8 mouse cellular contexts compared by ENCODE assay signal in the genomic region with DNA sequence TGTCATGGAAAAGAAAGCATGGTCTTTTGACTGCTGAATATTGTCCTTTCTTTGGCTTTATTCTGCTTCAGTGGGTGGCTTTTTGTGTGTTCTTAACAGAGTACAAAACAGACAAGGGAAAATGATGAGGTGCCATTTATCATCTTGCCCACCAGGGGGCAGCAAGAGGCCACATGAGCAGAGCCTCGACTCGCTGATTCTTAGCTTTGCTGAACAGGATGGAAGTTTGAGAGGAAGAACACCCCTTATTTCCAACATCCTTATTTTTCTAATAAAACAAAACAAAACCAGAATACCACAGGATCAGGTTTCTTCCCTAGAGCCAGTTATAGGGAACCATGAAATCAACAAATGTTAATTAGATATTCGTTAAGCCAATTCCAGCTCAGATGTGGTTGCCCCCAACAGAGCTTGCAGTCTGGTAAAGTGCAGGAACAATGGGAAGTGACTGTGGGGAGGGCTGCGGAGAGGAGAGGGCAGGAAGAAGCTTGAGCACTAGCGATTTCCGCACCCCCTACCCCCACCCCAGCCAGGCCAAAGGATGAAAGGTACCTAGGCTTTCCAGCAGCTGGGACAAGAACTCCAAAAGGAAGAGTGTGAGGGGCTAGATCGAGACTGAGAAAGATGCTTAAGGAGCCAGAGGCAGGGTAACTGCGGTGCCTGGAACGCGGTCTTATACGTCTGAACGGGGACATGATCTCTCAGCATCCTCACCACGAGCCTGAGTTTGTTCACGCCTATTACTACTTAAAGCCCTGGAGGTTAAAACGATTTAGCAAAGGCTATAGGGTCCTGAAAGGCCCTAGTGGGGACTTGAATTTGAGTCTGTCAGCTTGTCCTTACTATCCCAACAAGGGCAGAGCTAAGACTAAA. TPM values are rescaled to one million over a fixed set of nuclear protein-coding genes. Genes with fewer than 3 reads are reported as not detected.
DNase-seq lines count a peak whose midpoint lies in the region; ATAC-seq lines count a peak whose summit lies in the region.

No protein-coding gene starts in this region.

- ATAC-seq in kidney, embryonic 14.5 days (ENCODE audit: low FRiP score, low TSS enrichment) = peak; percentile 36; the same call in 1 of the 2 replicates
- ATAC-seq in limb, embryonic 13.5 days (ENCODE audit: low FRiP score, low read depth) = peak; percentile 41
- ATAC-seq in neural tube, embryonic 11.5 days (ENCODE audit: insufficient read depth, low FRiP score, low TSS enrichment) = peak; percentile 56; the same call in 1 of the 2 replicates

- H3K36me3 ChIP-seq in heart, embryonic 10.5 days = no peaks in the 10 kb centered on the region
- H3K36me3 ChIP-seq in kidney, embryonic 14.5 days (ENCODE audit: control insufficient read depth, insufficient read depth, low read length) = no peaks in the 10 kb centered on the region
- H3K36me3 ChIP-seq in limb, embryonic 13.5 days = no peaks in the 10 kb centered on the region
- no peaks in the 10 kb centered on the region for H3K36me3 ChIP-seq in neural tube, embryonic 11.5 days (ENCODE audit: control insufficient read depth, insufficient read depth, low read length)

- H3K4me1 ChIP-seq in heart, embryonic 10.5 days = peaks cover 13% of the 10 kb centered on the region
- peaks cover 3% of the 10 kb centered on the region; the same call in 1 of the 2 replicates for H3K4me1 ChIP-seq in kidney, embryonic 14.5 days (ENCODE audit: control insufficient read depth, insufficient read depth, low read length)
- peaks cover 6% of the 10 kb centered on the region; the same call in 1 of the 2 replicates for H3K4me1 ChIP-seq in limb, embryonic 13.5 days
- H3K4me1 ChIP-seq in neural tube, embryonic 11.5 days (ENCODE audit: control insufficient read depth, insufficient read depth, low read length) = peaks cover 11% of the 10 kb centered on the region

- DNase-seq in 3134 (ENCODE audit: extremely low read depth, insufficient read length, low spot score) = peak; percentile 9
- DNase-seq in T-cell, adult 2 months (ENCODE audit: low spot score) = peak; percentile 28
- DNase-seq in embryo, embryonic 10 days (ENCODE audit: low spot score) = peak; percentile 90
- no peak for DNase-seq in heart, embryonic 10.5 days (ENCODE audit: low spot score)
- peak; percentile 75 for DNase-seq in neural tube, embryonic 11.5 days (ENCODE audit: low spot score)
- peak; percentile 34 for DNase-seq in testis, postnatal 14 days (ENCODE audit: low spot score)

- H3K27me3 ChIP-seq in heart, embryonic 10.5 days (ENCODE audit: insufficient read depth, poor library complexity, severe bottlenecking) = peaks cover 12% of the 10 kb centered on the region; the same call in 1 of the 2 replicates
- no peaks in the 10 kb centered on the region for H3K27me3 ChIP-seq in kidney, embryonic 14.5 days (ENCODE audit: control insufficient read depth, insufficient read depth, low read length)
- H3K27me3 ChIP-seq in limb, embryonic 13.5 days = peaks cover 16% of the 10 kb centered on the region
- H3K27me3 ChIP-seq in neural tube, embryonic 11.5 days (ENCODE audit: control insufficient read depth, insufficient read depth, low read length) = 0 out of 2 replicates have a peak, but pooled peaks cover 2% of the 10 kb centered on the region

- H3K4me2 ChIP-seq in kidney, embryonic 14.5 days (replicated peaks; ENCODE audit: low read depth, low read length) = 0 out of 2 replicates have a peak overlapping the region, but pooled peaks have one; percentile 1
- H3K4me2 ChIP-seq in limb, embryonic 13.5 days (replicated peaks) = peak overlapping the region; percentile 44
- H3K4me2 ChIP-seq in neural tube, embryonic 11.5 days (ENCODE audit: low read depth) = no peak overlapping the region

- 0 out of 2 replicates have a peak overlapping the region, but pooled peaks have one; percentile 2 for H3K27ac ChIP-seq in heart, embryonic 10.5 days
- H3K27ac ChIP-seq in kidney, embryonic 14.5 days (ENCODE audit: low read depth, low read length) = no peak overlapping the region
- H3K27ac ChIP-seq in limb, embryonic 13.5 days = no peak overlapping the region
- H3K27ac ChIP-seq in neural tube, embryonic 11.5 days (ENCODE audit: low read depth, low read length) = no peak overlapping the region

- no peak overlapping the region for H3K9ac ChIP-seq in kidney, embryonic 14.5 days (ENCODE audit: low read depth, low read length)
- H3K9ac ChIP-seq in limb, embryonic 13.5 days = no peak overlapping the region
- H3K9ac ChIP-seq in neural tube, embryonic 11.5 days (ENCODE audit: low read length) = no peak overlapping the region

- H3K4me3 ChIP-seq in heart, embryonic 10.5 days = peak overlapping the region; percentile 16
- H3K4me3 ChIP-seq in kidney, embryonic 14.5 days (ENCODE audit: low read length) = no peak overlapping the region
- H3K4me3 ChIP-seq in limb, embryonic 13.5 days = no peak overlapping the region
- no peak overlapping the region for H3K4me3 ChIP-seq in neural tube, embryonic 11.5 days (ENCODE audit: low read depth, low read length)

- no peaks in the 10 kb centered on the region for H3K9me3 ChIP-seq in heart, embryonic 10.5 days
- H3K9me3 ChIP-seq in kidney, embryonic 14.5 days (ENCODE audit: control insufficient read depth, low read length) = no peaks in the 10 kb centered on the region
- H3K9me3 ChIP-seq in limb, embryonic 13.5 days = no peaks in the 10 kb centered on the region
- no peaks in the 10 kb centered on the region for H3K9me3 ChIP-seq in neural tube, embryonic 11.5 days (ENCODE audit: control insufficient read depth, low read length)

- 3% methylated on average over 15 of the region's 15 CpGs for WGBS in heart, embryonic 10.5 days
- WGBS in kidney, embryonic 14.5 days = 4% methylated on average over 15 of the region's 15 CpGs
- WGBS in limb, embryonic 13.5 days = 3% methylated on average over 15 of the region's 15 CpGs
- WGBS in neural tube, embryonic 11.5 days = 2% methylated on average over 15 of the region's 15 CpGs

RNA-seq across cellular contexts. Expression of a gene that starts 31.6 kb away (rescaled TPM):
- 0.92 and 1.2 TPM in 2 replicates for polyA plus RNA-seq in heart, embryonic 10.5 days (2016; fragmentation: Nextera tagmentation; extraction: Ambion mirVana)
- polyA plus RNA-seq in kidney, embryonic 14.5 days (2014; fragmentation: Nextera tagmentation; extraction: Ambion mirVana) = 2.6 and 4.6 TPM in 2 replicates
- 7.8 and 8.9 TPM in 2 replicates for polyA plus RNA-seq in limb, embryonic 13.5 days (2015; fragmentation: Nextera tagmentation; extraction: Ambion mirVana)
- polyA plus RNA-seq in neural tube, embryonic 11.5 days (2014; fragmentation: Nextera tagmentation; extraction: Ambion mirVana) = 20.4 and 25.0 TPM in 2 replicates
